Mouse (Mus musculus) ES-Bruce4 (cell line): ENCODE measurements at regions not wholly inside any gene's neighbourhood (a gene's known extent, or its start where the extent isn't known, plus 50 kb on each side); places are given as distances from the start of the nearest gene placed in this dataset.

Experiments
- CTCF ChIP-seq: IDR thresholded peaks from one replicate; pipeline ENCODE4 v1.8.1; 2011; ENCODE audit warnings: low read depth, low read length
- EP300 ChIP-seq: IDR thresholded peaks from 2 replicates; pipeline ENCODE4 v1.6.1; 2011; ENCODE audit warnings: low read depth, low read length; ENCODE audit not compliant: insufficient read depth
- POLR2A ChIP-seq: IDR thresholded peaks from one replicate; pipeline ENCODE4 v1.8.1; 2011; ENCODE audit warnings: low read length; ENCODE audit not compliant: insufficient read depth

DNA sequence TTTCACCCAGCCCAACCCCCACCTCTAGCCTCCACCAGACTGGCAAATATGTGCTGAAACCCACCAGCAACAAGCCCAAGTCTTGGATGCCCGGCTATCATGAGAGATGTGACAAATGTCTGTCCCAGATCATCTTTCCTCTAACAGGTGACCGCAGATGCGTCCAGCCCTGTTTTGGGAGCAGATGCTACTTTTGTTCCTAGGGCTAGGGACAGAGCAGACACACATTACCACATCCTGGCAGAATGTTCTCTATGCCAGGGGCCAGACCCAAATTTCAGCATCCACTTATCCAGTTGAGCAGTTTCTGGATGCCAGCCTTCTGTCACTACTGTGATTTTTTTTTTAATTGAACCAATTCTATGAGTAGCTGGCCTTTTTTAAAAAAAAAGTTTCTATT, 316.7 kb downstream of the Adra2a start:
- no peak for TF ChIP-seq CTCF
- no peak for TF ChIP-seq POLR2A
- no peak for TF ChIP-seq EP300
